Mouse (Mus musculus) CH12.LX (cell line): ENCODE measurements around the gene Trim39. TPM values are rescaled to one million over a fixed set of nuclear protein-coding genes. Genes with fewer than 3 reads are reported as not detected.

ENCODE experiments used
- DNase-seq: peaks from one replicate; pipeline ENCODE4 v3.0.0-alpha.2; 2013; ENCODE audit errors: extremely low read depth
- H3K27ac ChIP-seq: 2 replicates; pipeline ENCODE4 v1.5.1; 2012; ENCODE audit warnings: low read depth, mild to moderate bottlenecking, control low read depth, moderate library complexity; ENCODE audit not compliant: insufficient read depth
- H3K27me3 ChIP-seq: replicated peaks from 2 replicates; pipeline ENCODE3; 2012; ENCODE audit warnings: inconsistent platforms
- H3K36me3 ChIP-seq, 2 experiments: replicated peaks in 1 of 2; 2 replicates each; pipeline versions ENCODE3 to v1.6.1; 2012; ENCODE audit warnings: inconsistent platforms in 1 of 2, low read length in 1 of 2, mild to moderate bottlenecking in 1 of 2, mixed read lengths in 1 of 2, moderate library complexity in 1 of 2; ENCODE audit not compliant: control insufficient read depth in 1 of 2, insufficient read depth in 1 of 2
- H3K4me1 ChIP-seq, 2 experiments: 2 replicates each; pipeline ENCODE4 v1.6.1; 2012; ENCODE audit warnings: inconsistent platforms in 1 of 2, moderate library complexity in 1 of 2; ENCODE audit not compliant: insufficient read depth in 2 of 2, control insufficient read depth in 1 of 2
- H3K4me2 ChIP-seq: 2 replicates; pipeline ENCODE4 v1.6.1; 2012; ENCODE audit warnings: low read depth, mild to moderate bottlenecking, control low read depth; ENCODE audit not compliant: poor library complexity, insufficient read depth, severe bottlenecking
- H3K4me3 ChIP-seq, 3 experiments: fragments of 150-350 bp in 1 of 3; sonication (generic) in 1 of 3; replicated peaks in 1 of 3; 2 replicates each; pipeline versions ENCODE3 to v1.5.1; 2011 to 2012; ENCODE audit warnings: low read depth in 2 of 3, low read length in 2 of 3, mild to moderate bottlenecking in 2 of 3, moderate library complexity in 2 of 3, control low read depth in 1 of 3, improper control_type of control experiment in 1 of 3, inconsistent platforms in 1 of 3, mixed read lengths in 1 of 3; ENCODE audit not compliant: poor library complexity in 1 of 3
- H3K79me2 ChIP-seq: replicated peaks from 2 replicates; pipeline ENCODE4 v1.6.1; 2012; ENCODE audit warnings: mild to moderate bottlenecking, moderate library complexity; ENCODE audit not compliant: control insufficient read depth, poor library complexity, insufficient read depth, severe bottlenecking; ENCODE audit errors: extremely low read depth
- H3K9ac ChIP-seq: 2 replicates; pipeline ENCODE4 v1.6.1; 2012; ENCODE audit warnings: low read depth, mild to moderate bottlenecking, control low read depth, moderate library complexity; ENCODE audit not compliant: insufficient read depth
- H3K9me3 ChIP-seq: replicated peaks from 2 replicates; pipeline ENCODE3; 2012; ENCODE audit warnings: low read length, inconsistent platforms, mixed read lengths
- CHD2 ChIP-seq: IDR thresholded peaks from 2 replicates; pipeline ENCODE4 v1.6.1; 2011; ENCODE audit warnings: low read length, improper control_type of control experiment
- MEF2A ChIP-seq: IDR thresholded peaks from 2 replicates; pipeline ENCODE4 v1.6.1; 2014; ENCODE audit warnings: low read depth, mild to moderate bottlenecking, inconsistent platforms, low read length, improper control_type of control experiment, borderline replicate concordance
- NRF1 ChIP-seq: IDR thresholded peaks from 2 replicates; pipeline ENCODE4 v1.6.1; 2014; ENCODE audit warnings: low read depth, mild to moderate bottlenecking, inconsistent platforms, low read length, improper control_type of control experiment, moderate library complexity
- PAX5 ChIP-seq: IDR thresholded peaks from 2 replicates; pipeline ENCODE4 v1.6.1; 2012; ENCODE audit warnings: low read length, inconsistent platforms, mixed read lengths
- POLR2AphosphoS2 ChIP-seq: IDR thresholded peaks from 2 replicates; pipeline ENCODE4 v1.6.1; 2011; ENCODE audit warnings: low read depth, low read length, improper control_type of control experiment
- RCOR1 ChIP-seq: conservative IDR thresholded peaks from 2 replicates; pipeline ENCODE4 v1.6.1; 2012; ENCODE audit warnings: low read depth, mild to moderate bottlenecking, inconsistent platforms, low read length, improper control_type of control experiment
- TCF12 ChIP-seq: IDR thresholded peaks from 2 replicates; pipeline ENCODE4 v1.6.1; 2014; ENCODE audit warnings: low read depth, mild to moderate bottlenecking, inconsistent platforms, low read length, improper control_type of control experiment
- dilution Hi-C: fragments of 300-500 bp; cut with MboI; formaldehyde crosslinking; loops from 2 replicates; pipeline ENCODE4 v1.14.3; 2020; ENCODE audit warnings: low sequenced_read_pairs; ENCODE audit not compliant: extremely low pct_unique_long_range_greater_than_20kb, extremely low pct_ligation_motif_present
- in situ Hi-C: fragments of 300-500 bp; cut with MboI; formaldehyde crosslinking; loops from 3 replicates; pipeline ENCODE4 v1.14.3; 2019; ENCODE audit warnings: low sequenced_read_pairs, low pct_ligation_motif_present, low pct_unique_long_range_greater_than_20kb, mixed read lengths
- polyA plus RNA-seq: library from polyadenylated mRNA; unstranded; fragments of >175 nt; gene quantifications from 2 replicates; pipeline ENCODE4 v1.2.1, GENCODE M21; 2012; ENCODE audit warnings: low read depth; ENCODE audit not compliant: insufficient read length
- total RNA-seq, 2 experiments: library from RNA; depleted of rRNA; stranded (reverse); fragments of 300-350 nt in 1 of 2; fragments of >200 nt in 1 of 2; gene quantifications; 2 replicates each; pipeline ENCODE4 v1.2.3; 2012 to 2014

Gene Trim39
- total and polyA plus RNA-seq, 3 experiments: 10.4 to 14.2 (median 11.1) TPM

GRCm38 (mm10) chr17:36215586-36215985 is 56.5 kb downstream of the Trim39 start:
- in situ Hi-C loops: no loop called here
- Histone ChIP-seq H3K4me1 (peaks cover 4 to 5% of the 10 kb centered on the region in 2 experiments; a peak in 1 of 4 replicates), H3K27me3 (peaks cover 85% of the 10 kb centered on the region), H3K9ac (no peak overlapping the region), H3K4me3 (no peak overlapping the region), H3K4me2 (no peak overlapping the region), H3K36me3 (no peaks in the 10 kb centered on the region), H3K79me2 (no peaks in the 10 kb centered on the region), H3K27ac (no peak overlapping the region), H3K9me3 (no peaks in the 10 kb centered on the region)
- no peak for DNase-seq
- no peak for TF ChIP-seq MEF2A
- TF ChIP-seq RCOR1: no peak
- TF ChIP-seq NRF1: no peak
- no peak for TF ChIP-seq POLR2AphosphoS2
- no peak for TF ChIP-seq PAX5
- TF ChIP-seq TCF12: no peak
- TF ChIP-seq CHD2: no peak
- dilution Hi-C loops: no loop called here

Other genes starting within 250 kb of the Trim39 start
- gene H2-T23, start 239.4 kb downstream of the Trim39 start, total RNA-seq (2012; rRNA removed): 21.8 and 23.0 TPM in 2 replicates
- gene H2-T23, start 239.4 kb downstream of the Trim39 start, total RNA-seq (2014; rRNA removed): 35.6 and 38.8 TPM in 2 replicates
- gene H2-T23, start 239.4 kb downstream of the Trim39 start, polyA plus RNA-seq: 42.1 and 75.0 TPM in 2 replicates
- 9.6 and 10.6 TPM in 2 replicates for gene H2-T22, start 229.5 kb downstream of the Trim39 start, total RNA-seq (2012; rRNA removed)
- gene H2-T22, start 229.5 kb downstream of the Trim39 start, total RNA-seq (2014; rRNA removed): 14.9 and 16.4 TPM in 2 replicates
- 19.8 and 26.1 TPM in 2 replicates for gene H2-T22, start 229.5 kb downstream of the Trim39 start, polyA plus RNA-seq
- gene Gm6034, start 229.3 kb downstream of the Trim39 start, total RNA-seq (2012; rRNA removed): 0.80 and 1.1 TPM in 2 replicates
- gene Gm6034, start 229.3 kb downstream of the Trim39 start, total RNA-seq (2014; rRNA removed): 0.42 TPM in 1 of 2 replicates, not detected in the other
- 1.7 and 2.1 TPM in 2 replicates for gene Gm6034, start 229.3 kb downstream of the Trim39 start, polyA plus RNA-seq
- gene Gm11127, start 213.9 kb downstream of the Trim39 start, total RNA-seq (2012; rRNA removed): 23.8 and 25.1 TPM in 2 replicates
- 1.2 and 2.0 TPM in 2 replicates for gene Gm11127, start 213.9 kb downstream of the Trim39 start, total RNA-seq (2014; rRNA removed)
- gene Gm11127, start 213.9 kb downstream of the Trim39 start, polyA plus RNA-seq: 0.27 and 0.37 TPM in 2 replicates
- 0.34 and 0.55 TPM in 2 replicates for gene Gm19684, start 150.6 kb downstream of the Trim39 start, total RNA-seq (2012; rRNA removed)
- gene Gm19684, start 150.6 kb downstream of the Trim39 start, total RNA-seq (2014; rRNA removed): 0.35 TPM in 1 of 2 replicates, not detected in the other
- 0.87 and 0.93 TPM in 2 replicates for gene Gm19684, start 150.6 kb downstream of the Trim39 start, polyA plus RNA-seq
- not detected in 2 replicates for gene Gm7030, start 142.8 kb downstream of the Trim39 start, total RNA-seq (2012; rRNA removed)
- gene Gm7030, start 142.8 kb downstream of the Trim39 start, total RNA-seq (2014; rRNA removed): not detected in 2 replicates
- gene Gm7030, start 142.8 kb downstream of the Trim39 start, polyA plus RNA-seq: not detected in 2 replicates
- 0.25 and 0.38 TPM in 2 replicates for gene Gm8909, start 103.7 kb downstream of the Trim39 start, total RNA-seq (2012; rRNA removed)
- not detected in 2 replicates for gene Gm8909, start 103.7 kb downstream of the Trim39 start, total RNA-seq (2014; rRNA removed)
- 16.5 and 35.5 TPM in 2 replicates for gene Gm8909, start 103.7 kb downstream of the Trim39 start, polyA plus RNA-seq
- not detected in 2 replicates for gene H2-T3, start 82.0 kb downstream of the Trim39 start, total RNA-seq (2012; rRNA removed)
- gene H2-T3, start 82.0 kb downstream of the Trim39 start, total RNA-seq (2014; rRNA removed): not detected in 2 replicates
- gene H2-T3, start 82.0 kb downstream of the Trim39 start, polyA plus RNA-seq: 0.74 and 1.3 TPM in 2 replicates
- 53.8 and 59.7 TPM in 2 replicates for gene Rpp21, start 14.2 kb downstream of the Trim39 start, total RNA-seq (2012; rRNA removed)
- 22.5 and 25.4 TPM in 2 replicates for gene Rpp21, start 14.2 kb downstream of the Trim39 start, total RNA-seq (2014; rRNA removed)
- 44.2 and 50.5 TPM in 2 replicates for gene Rpp21, start 14.2 kb downstream of the Trim39 start, polyA plus RNA-seq
- gene H2-M10.2, start 14.2 kb upstream of the Trim39 start, total RNA-seq (2012; rRNA removed): 6.0 and 7.0 TPM in 2 replicates
- gene H2-M10.2, start 14.2 kb upstream of the Trim39 start, total RNA-seq (2014; rRNA removed): not detected in 2 replicates
- gene H2-M10.2, start 14.2 kb upstream of the Trim39 start, polyA plus RNA-seq: 0.26 TPM in 1 of 2 replicates, not detected in the other
- gene H2-M10.1, start 53.9 kb upstream of the Trim39 start, total RNA-seq (2012; rRNA removed): 16.7 and 21.4 TPM in 2 replicates
- 0.43 and 0.78 TPM in 2 replicates for gene H2-M10.1, start 53.9 kb upstream of the Trim39 start, total RNA-seq (2014; rRNA removed)
- gene H2-M10.1, start 53.9 kb upstream of the Trim39 start, polyA plus RNA-seq: 0.66 and 1.5 TPM in 2 replicates
- gene H2-M10.3, start 96.2 kb upstream of the Trim39 start, total RNA-seq (2012; rRNA removed): 0.13 and 0.17 TPM in 2 replicates
- gene H2-M10.3, start 96.2 kb upstream of the Trim39 start, total RNA-seq (2014; rRNA removed): not detected in 2 replicates
- not detected in 2 replicates for gene H2-M10.3, start 96.2 kb upstream of the Trim39 start, polyA plus RNA-seq
- not detected in 2 replicates for gene H2-M10.4, start 190.1 kb upstream of the Trim39 start, total RNA-seq (2012; rRNA removed)
- not detected in 2 replicates for gene H2-M10.4, start 190.1 kb upstream of the Trim39 start, total RNA-seq (2014; rRNA removed)
- not detected in 2 replicates for gene H2-M10.4, start 190.1 kb upstream of the Trim39 start, polyA plus RNA-seq